Mouse (Mus musculus): ENCODE data around the gene Cntn4.

- no peak for TF ChIP-seq CTCF (IDR thresholded peaks at IDR 0.05; ENCODE audit: borderline replicate concordance, control insufficient read depth, extremely low read depth, insufficient read depth, low read length, poor library complexity)
- TF ChIP-seq POLR2A (IDR thresholded peaks at IDR 0.05; ENCODE audit: control insufficient read depth, extremely low read depth, insufficient read depth, low read length, poor library complexity) = no peak
Measured at GRCm38 (mm10) chr6:106701931-106702330, 1024.5 kb downstream of the Cntn4 start.

All from thymus, adult 2 months (tissue).